Mouse (Mus musculus) left cerebral cortex, adult 18-20 months (tissue): ENCODE measurements around the gene Rbms3. TPM values are rescaled to one million over a fixed set of nuclear protein-coding genes. Genes with fewer than 3 reads are reported as not detected.

Experiments used
- DNase-seq, 2 experiments: peaks; one replicate each; pipeline ENCODE4 v3.0.0; 2021 to 2022; ENCODE audit warnings: low spot score in 2 of 2, mixed read lengths in 1 of 2
- total RNA-seq, 2 experiments: library from RNA; stranded (reverse); gene quantifications; 2 replicates each; pipeline ENCODE4 v1.2.3; 2021

Gene Rbms3
- total RNA-seq, 2 experiments from 2014 or later, result 11.6 to 12.9 TPM

DNA sequence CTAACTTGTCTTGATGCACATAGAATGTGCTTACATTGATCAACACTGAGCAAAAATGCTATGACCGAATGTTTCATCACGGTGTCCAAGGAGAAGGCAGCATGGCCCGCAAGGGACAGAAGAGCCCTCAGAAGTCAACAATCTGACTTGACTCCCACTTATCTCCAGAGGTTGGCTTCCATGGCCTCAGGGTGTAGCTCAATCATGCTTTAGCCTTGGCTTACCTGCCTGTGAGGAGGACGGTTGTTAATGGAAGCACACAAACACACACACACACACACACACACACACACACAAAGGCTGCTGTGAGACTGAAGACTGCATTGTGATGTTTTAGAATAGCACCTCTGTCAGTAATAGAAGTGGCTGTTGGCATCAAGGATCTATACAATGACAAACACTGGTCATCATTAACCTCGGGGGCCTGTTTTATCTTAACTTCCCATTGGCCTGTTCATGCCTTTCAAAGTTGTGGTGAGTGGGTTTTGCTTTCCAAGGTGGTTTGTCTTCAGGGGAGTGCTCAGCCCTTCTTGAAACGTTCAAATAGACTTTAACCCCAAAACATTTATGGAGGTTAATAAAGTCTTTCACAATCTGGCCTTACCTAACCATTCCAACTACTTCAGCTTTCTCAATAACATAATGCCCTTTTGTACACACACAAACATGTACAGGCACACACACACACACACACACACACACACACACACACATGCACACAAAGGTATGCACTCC is 771.7 kb downstream of the Rbms3 start:
- DNase-seq, result no peak

DNA sequence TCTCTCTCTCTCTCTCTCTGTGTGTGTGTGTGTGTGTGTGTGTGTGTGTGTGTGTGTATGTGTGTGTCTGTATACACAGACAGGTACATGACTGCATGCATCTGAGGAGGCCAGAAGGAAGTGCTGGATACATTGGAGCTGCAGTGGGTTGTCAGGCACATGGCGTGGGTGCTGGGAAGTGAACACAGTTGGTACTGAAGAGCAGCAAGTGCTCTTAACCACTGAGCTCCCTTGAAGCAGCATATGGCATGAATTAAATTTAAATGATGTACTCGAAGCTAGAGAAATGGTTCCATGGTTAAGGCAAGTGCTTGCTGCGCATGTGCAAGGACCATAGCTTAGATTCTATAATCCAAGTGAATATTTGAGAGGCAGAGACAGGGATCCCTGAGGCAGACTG is 772.6 kb downstream of the Rbms3 start:
- DNase-seq, result no peak

DNA sequence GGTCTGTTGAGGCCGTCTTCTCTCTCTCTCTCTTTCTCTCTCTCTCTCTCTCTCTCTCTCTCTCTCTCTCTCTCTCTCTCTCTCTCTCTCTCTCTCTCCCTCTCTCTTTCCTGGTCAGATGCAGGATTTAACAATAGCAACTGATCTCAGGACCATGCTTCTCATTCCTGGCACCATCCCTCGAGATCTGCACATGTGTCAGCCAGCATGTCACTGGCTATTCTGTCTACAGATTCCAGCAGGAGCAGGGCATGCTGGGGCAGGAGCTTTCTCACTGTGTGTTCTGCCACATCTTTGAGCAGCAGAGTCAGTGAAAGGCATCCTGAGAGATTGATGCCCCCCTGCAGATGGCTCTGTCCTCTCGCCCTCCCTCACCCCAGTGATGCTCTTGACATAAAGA is 774.0 kb downstream of the Rbms3 start:
- DNase-seq, result no peak

DNA sequence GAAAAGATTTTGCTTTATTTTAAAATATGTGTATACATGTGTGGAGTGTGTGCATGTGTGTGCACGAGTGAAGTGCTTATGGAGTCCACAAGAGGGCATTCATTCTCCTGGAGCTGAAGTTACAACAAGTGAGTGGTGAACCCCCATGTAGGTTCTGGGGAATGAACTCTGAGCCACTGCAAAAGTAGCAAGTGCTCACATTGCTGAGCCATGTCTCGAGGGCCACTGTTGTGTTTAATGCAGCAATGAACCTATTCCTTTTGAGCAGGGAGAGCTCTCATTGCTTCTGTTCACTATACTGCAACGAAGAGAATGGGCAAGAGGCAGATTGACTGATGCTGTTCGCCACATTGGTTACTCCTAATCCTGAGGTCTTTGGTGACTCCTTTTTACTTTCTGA is 780.8 kb downstream of the Rbms3 start:
- no peak for DNase-seq

GRCm38 (mm10) chr9:116848166-116848565 is 781.5 kb downstream of the Rbms3 start:
- no peak for DNase-seq

GRCm38 (mm10) chr9:116847241-116848135 is 782.2 kb downstream of the Rbms3 start:
- DNase-seq, result no peak

DNA sequence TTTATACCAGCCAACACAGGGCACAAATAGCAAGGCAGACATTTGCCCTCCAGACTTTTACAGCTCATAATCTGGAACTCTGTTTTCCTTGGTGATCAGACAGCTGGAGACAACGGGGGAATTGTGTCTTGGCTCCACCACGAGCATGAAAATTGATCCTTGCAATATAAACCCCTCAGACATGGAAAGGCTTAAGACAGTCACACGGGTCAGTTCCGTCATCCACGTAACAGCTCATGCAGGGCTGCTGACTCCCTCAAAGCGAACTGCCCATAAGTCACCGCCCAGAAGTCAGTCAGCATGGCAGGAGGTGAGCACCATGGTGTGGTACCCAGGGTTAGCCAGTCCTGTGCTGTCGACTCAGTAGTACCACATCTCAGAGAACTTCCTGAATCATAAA is 794.8 kb downstream of the Rbms3 start:
- no peak for DNase-seq

GRCm38 (mm10) chr9:116833677-116834076 is 796.0 kb downstream of the Rbms3 start:
- DNase-seq, result no peak

- DNase-seq, result no peak
Observed at GRCm38 (mm10) chr9:116832822-116833221, 796.9 kb downstream of the Rbms3 start.

DNA sequence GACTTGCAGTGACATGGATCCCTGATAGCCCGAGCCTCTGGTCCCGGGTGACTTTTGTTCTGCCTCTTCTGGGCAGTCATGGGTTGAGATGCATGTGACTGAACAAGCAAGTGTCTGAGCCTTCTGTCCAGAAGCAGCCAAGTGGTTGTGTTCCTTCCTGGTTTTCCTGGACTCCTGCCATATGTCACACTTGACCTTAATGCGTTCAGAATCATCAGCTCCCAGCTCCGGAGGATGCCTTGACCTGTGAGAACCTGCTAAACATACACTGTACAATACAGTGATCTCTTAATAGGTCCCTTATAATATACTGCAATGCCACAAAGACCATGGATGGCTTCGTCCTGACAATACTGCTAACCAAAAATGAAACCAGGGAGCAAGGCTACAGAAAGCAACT is 798.3 kb downstream of the Rbms3 start:
- DNase-seq, result no peak

DNA sequence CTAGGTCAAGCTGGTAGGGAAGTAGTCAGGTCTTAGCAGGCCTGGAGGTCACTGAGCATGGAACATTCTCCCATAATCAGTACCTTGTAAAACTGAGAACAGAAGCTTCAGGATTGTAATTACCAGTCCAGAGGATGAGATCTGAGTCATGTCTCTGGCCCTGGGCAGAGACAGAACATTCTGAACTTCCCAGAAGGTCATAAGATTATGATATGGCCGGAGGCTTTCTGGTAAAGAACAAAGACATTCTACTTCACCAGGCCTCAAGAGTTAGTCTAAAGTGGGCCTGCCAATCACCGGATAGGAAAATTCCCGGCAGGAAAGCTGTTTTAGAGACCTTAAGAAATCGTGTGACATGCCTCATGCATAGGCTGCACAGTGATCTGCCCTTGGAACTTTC is 799.8 kb downstream of the Rbms3 start:
- DNase-seq, result no peak

- DNase-seq, result no peak
Observed at GRCm38 (mm10) chr9:116821601-116822000, 808.1 kb downstream of the Rbms3 start.

DNA sequence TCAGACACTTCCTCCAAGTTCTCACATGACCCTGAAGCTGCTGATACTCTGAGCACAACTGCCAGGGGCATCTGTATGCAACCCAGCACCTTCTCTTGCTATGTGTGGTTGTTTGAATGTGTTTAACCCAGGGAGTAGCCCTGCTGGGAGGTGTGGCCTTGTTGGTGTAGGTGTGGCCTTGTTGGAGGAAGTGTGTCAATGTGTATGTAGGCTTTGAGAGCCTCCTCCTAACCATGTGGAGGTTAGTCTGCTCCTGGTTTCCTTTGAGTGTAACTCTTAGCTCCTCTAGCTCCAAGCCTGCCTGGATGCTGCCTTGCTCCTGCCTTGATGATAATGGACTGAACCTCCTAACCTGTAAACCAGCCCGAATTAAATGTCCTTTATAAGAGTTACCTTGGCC is 812.5 kb downstream of the Rbms3 start:
- no peak for DNase-seq

DNA sequence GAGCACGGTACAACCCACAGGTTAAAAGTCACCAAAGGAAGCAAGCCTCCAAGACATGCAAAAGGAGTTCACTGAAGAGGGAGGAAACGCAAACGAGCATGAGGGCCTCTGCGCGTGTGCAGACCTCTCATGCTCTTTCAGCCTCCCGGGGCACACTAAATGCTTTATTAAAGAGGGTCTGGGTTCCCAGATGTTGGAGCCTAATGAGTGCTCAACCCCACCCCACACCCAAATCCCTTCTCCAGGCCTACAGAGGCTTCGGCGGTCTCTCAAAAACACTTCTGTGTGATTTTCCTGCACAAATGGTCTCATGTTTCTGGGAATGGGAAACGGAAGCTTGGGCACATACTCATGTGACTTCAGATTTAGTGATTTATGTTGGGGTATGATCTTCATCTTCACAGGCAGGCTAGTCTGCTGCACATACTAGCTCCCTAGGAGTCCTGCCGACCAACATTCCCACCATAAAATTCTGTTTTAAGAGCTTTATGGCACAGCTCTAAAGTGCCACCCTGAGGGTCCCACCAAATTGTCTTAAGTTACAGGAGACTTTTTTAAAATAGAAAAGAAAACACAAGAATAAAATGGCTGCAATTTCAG is 815.1 kb downstream of the Rbms3 start:
- DNase-seq, result no peak

- no peak for DNase-seq
Observed at GRCm38 (mm10) chr9:116813396-116813795, 816.3 kb downstream of the Rbms3 start.

GRCm38 (mm10) chr9:116809260-116809659 is 820.5 kb downstream of the Rbms3 start:
- no peak for DNase-seq

DNA sequence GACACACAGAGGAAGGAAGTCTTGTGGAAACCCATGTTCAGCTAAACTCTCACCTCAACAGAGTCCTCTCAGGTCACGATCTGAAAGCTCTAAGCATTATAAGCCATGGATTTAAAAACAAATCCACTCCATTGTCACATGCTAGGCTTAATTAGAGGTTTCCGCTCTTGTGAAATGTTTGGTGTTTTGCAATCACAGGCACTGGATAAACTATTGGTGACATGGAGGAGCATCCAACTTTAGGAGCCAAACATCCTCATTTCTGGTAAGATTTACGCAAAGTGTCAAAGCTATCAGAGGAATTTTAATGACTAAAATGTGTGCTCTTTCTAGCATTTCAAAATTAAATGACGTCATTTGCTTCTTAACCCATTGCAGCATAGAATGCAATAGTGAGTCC is 821.3 kb downstream of the Rbms3 start:
- DNase-seq, result no peak

DNA sequence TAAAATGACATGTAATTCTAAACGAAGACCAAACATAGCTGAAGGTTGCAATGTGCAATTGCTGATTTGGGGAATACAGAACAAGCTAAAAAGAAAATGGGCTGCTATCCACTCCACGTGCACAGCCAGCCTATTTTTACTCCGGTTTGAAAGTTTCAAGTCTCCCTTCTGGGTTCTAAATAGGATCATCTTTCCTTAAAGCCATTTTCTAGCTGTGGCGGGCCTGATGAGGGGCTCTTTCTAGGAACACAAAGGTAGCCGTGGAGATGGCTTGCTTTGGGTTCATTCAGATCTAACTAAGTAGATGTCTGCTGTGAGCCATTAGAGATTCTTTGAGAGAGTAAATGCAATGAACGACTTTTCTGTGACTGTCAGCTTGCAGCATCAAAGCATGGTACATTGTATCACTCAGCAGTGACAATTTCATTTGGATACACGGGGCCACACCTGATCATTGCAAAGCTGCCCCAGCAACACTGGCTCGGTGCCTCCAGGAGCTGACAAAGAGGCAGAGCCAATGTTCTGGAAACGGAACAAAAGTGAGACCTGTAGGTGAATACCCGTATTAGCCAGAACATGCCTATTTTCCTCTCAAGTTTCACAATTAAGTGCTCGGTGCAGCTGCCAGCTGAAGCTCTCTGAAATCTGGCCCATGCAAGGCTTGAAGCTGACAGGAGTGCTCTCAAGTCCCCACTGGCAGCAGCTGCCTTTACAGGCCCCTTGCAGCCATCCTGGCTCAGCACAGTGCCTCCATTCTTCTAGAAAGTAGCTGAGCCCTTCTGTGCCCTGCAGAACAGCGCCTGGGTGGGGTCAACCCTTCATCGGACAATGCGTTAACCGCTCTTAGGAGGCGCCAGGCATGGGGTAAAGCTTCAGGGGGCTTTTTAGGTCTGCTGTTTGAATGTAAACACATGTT is 822.3 kb downstream of the Rbms3 start:
- no peak for DNase-seq

GRCm38 (mm10) chr9:116803292-116803731 is 826.4 kb downstream of the Rbms3 start:
- no peak for DNase-seq

GRCm38 (mm10) chr9:116802602-116803001 is 827.1 kb downstream of the Rbms3 start:
- DNase-seq, result no peak
